Mouse (Mus musculus): ENCODE measurements at regions not wholly inside any gene's neighbourhood (a gene's known extent, or its start where the extent isn't known, plus 50 kb on each side); places are given as distances from the start of the nearest gene placed in this dataset.

- Histone ChIP-seq H3K4me3 (no peak overlapping the region), H3K27ac (no peak overlapping the region)
- no peak for DNase-seq (ENCODE audit: extremely low spot score in 1 of 2, low spot score in 2 of 2)
- TF ChIP-seq CTCF (IDR thresholded peaks at IDR 0.05): no peak
- intact Hi-C loops (cut with DNase I): no loop called here
Measured at GRCm38 (mm10) chr9:14028056-14028455, 200.5 kb downstream of the Fam76b start.

- Histone ChIP-seq H3K4me3 (no peak overlapping the region), H3K27ac (no peak overlapping the region)
- DNase-seq (ENCODE audit: extremely low spot score in 1 of 2, low spot score in 2 of 2): no peak
- no peak for TF ChIP-seq CTCF (IDR thresholded peaks at IDR 0.05)
- intact Hi-C loops (cut with DNase I): no loop called here
Measured at GRCm38 (mm10) chr9:14031358-14032047, 204.0 kb downstream of the Fam76b start.

GRCm38 (mm10) chr9:14032048-14032362 is 204.5 kb downstream of the Fam76b start:
- no peak for TF ChIP-seq CTCF (IDR thresholded peaks at IDR 0.05)
- H3K27ac ChIP-seq: no peak overlapping the region
- H3K4me3 ChIP-seq: no peak overlapping the region
- DNase-seq (ENCODE audit: extremely low spot score in 1 of 2, low spot score in 2 of 2): no peak
- intact Hi-C loops (cut with DNase I): no loop called here

GRCm38 (mm10) chr9:14035526-14035925 is 208.0 kb downstream of the Fam76b start:
- H3K27ac ChIP-seq: no peak overlapping the region
- intact Hi-C loops (cut with DNase I): no loop called here
- DNase-seq (ENCODE audit: extremely low spot score in 1 of 2, low spot score in 2 of 2): no peak

GRCm38 (mm10) chr9:14041900-14042435 is 214.5 kb downstream of the Fam76b start:
- DNase-seq (ENCODE audit: extremely low spot score in 1 of 2, low spot score in 2 of 2): no peak
- no peak overlapping the region for H3K27ac ChIP-seq
- no peak for TF ChIP-seq CTCF (IDR thresholded peaks at IDR 0.05)
- intact Hi-C loops (cut with DNase I): no loop called here
- no peak overlapping the region for H3K4me3 ChIP-seq

More at GRCm38 (mm10) chr9:14035526-14035925, 208.0 kb downstream of the Fam76b start:
- no peak overlapping the region for H3K4me3 ChIP-seq
- TF ChIP-seq CTCF (IDR thresholded peaks at IDR 0.05): no peak

GRCm38 (mm10) chr9:14048224-14048623 is 220.7 kb downstream of the Fam76b start:
- Histone ChIP-seq H3K4me3 (no peak overlapping the region), H3K27ac (no peak overlapping the region)
- no peak for DNase-seq (ENCODE audit: extremely low spot score in 1 of 2, low spot score in 2 of 2)
- no peak for TF ChIP-seq CTCF (IDR thresholded peaks at IDR 0.05)
- intact Hi-C loops (cut with DNase I): no loop called here

GRCm38 (mm10) chr9:14053704-14054103 is 221.2 kb upstream of the Sesn3 start:
- H3K27ac ChIP-seq: no peak overlapping the region
- H3K4me3 ChIP-seq: no peak overlapping the region
- intact Hi-C loops (cut with DNase I): no loop called here
- DNase-seq (ENCODE audit: extremely low spot score in 1 of 2, low spot score in 2 of 2): no peak
- TF ChIP-seq CTCF (IDR thresholded peaks at IDR 0.05): no peak

GRCm38 (mm10) chr9:14056410-14057172 is 218.3 kb upstream of the Sesn3 start:
- Histone ChIP-seq H3K27ac (no peak overlapping the region), H3K4me3 (no peak overlapping the region)
- no peak for TF ChIP-seq CTCF (IDR thresholded peaks at IDR 0.05)
- intact Hi-C loops (cut with DNase I): no loop called here
- no peak for DNase-seq (ENCODE audit: extremely low spot score in 1 of 2, low spot score in 2 of 2)

- peak overlapping the region; percentile 85 for H3K27ac ChIP-seq
- DNase-seq (ENCODE audit: extremely low spot score in 1 of 2, low spot score in 2 of 2): no peak
Measured at GRCm38 (mm10) chr9:14058592-14059227, 216.2 kb upstream of the Sesn3 start.

GRCm38 (mm10) chr9:14059228-14059779 is 215.6 kb upstream of the Sesn3 start:
- H3K4me3 ChIP-seq: no peak overlapping the region
- peak overlapping the region; percentile 85 for H3K27ac ChIP-seq
- no peak for DNase-seq (ENCODE audit: extremely low spot score in 1 of 2, low spot score in 2 of 2)
- TF ChIP-seq CTCF (IDR thresholded peaks at IDR 0.05): peak; percentile 46
- intact Hi-C loops (cut with DNase I): no loop called here

More at GRCm38 (mm10) chr9:14058592-14059227, 216.2 kb upstream of the Sesn3 start:
- intact Hi-C loops (cut with DNase I): no loop called here
- TF ChIP-seq CTCF (IDR thresholded peaks at IDR 0.05): no peak; the same call in 1 of the 2 replicates
- H3K4me3 ChIP-seq: no peak overlapping the region

- H3K4me3 ChIP-seq: no peak overlapping the region
- intact Hi-C loops (cut with DNase I): no loop called here
- DNase-seq (ENCODE audit: extremely low spot score in 1 of 2, low spot score in 2 of 2): no peak
- TF ChIP-seq CTCF (IDR thresholded peaks at IDR 0.05): no peak
- no peak overlapping the region for H3K27ac ChIP-seq
Measured at GRCm38 (mm10) chr9:14060257-14060656, 214.6 kb upstream of the Sesn3 start.

GRCm38 (mm10) chr9:14061389-14061788 is 213.5 kb upstream of the Sesn3 start:
- no peak for DNase-seq (ENCODE audit: extremely low spot score in 1 of 2, low spot score in 2 of 2)
- Histone ChIP-seq H3K27ac (no peak overlapping the region), H3K4me3 (no peak overlapping the region)
- intact Hi-C loops (cut with DNase I): no loop called here
- TF ChIP-seq CTCF (IDR thresholded peaks at IDR 0.05): no peak

Measured in left cerebral cortex, adult 2 months (tissue).